In genomic region chrX:20290715-20291114, GRCm38 (mm10) we compare ENCODE assay signal across 9 mouse cellular contexts. TPM values are rescaled to one million over a fixed set of nuclear protein-coding genes. Genes with fewer than 3 reads are reported as not detected.
A peak's percentile ranks its signal among the peaks of the same experiment; 100 is the strongest.
DNase-seq lines count a peak whose midpoint lies in the region; ATAC-seq lines count a peak whose summit lies in the region.
"Had no signal": no experiment of that assay in that cellular context is flagged by ENCODE, and none has a peak within 500 bp of the region (broad histone marks: within the 10 kb centered on the region; RNA-seq: fewer than 3 reads in every experiment).

No protein-coding gene starts in this region.

- WGBS in heart, embryonic 12.5 days = 16% methylated on average over 5 of the region's 5 CpGs
- WGBS in intestine, embryonic 15.5 days = 31% methylated on average over 5 of the region's 5 CpGs
- WGBS in neural tube, embryonic 12.5 days = 20% methylated on average over 5 of the region's 5 CpGs

- no peak overlapping the region for H3K27ac ChIP-seq in heart, embryonic 12.5 days (ENCODE audit: poor library complexity, severe bottlenecking)
- H3K27ac ChIP-seq in intestine, embryonic 15.5 days = no peak overlapping the region
- no peak overlapping the region for H3K27ac ChIP-seq in neural tube, embryonic 12.5 days

- no peak for ATAC-seq in heart, embryonic 12.5 days (ENCODE audit: insufficient number of reproducible peaks, low FRiP score)
- ATAC-seq in intestine, embryonic 15.5 days = no peak; the same call in 1 of the 2 replicates
- peak; percentile 14; the same call in 1 of the 2 replicates for ATAC-seq in neural tube, embryonic 12.5 days (ENCODE audit: low FRiP score, low read depth)
- ATAC-seq in erythroblast, adult 5-6 weeks (replicated peaks; ENCODE audit: low FRiP score, poor library complexity, severe bottlenecking) = no peak

- DNase-seq in heart, postnatal 25 days (ENCODE audit: low spot score) = no peak
- DNase-seq in B cell, adult 2 months = peak; percentile 50 to 63
- DNase-seq in cerebellum, postnatal 36 days = peak; percentile 5 to 13
- DNase-seq in right cerebral cortex, adult 18-20 months = no peak

- no peaks in the 10 kb centered on the region for H3K4me1 ChIP-seq in heart, embryonic 12.5 days (replicated peaks)
- no peaks in the 10 kb centered on the region for H3K4me1 ChIP-seq in intestine, embryonic 15.5 days (replicated peaks)
- H3K4me1 ChIP-seq in neural tube, embryonic 12.5 days = no peaks in the 10 kb centered on the region

- intact Hi-C loops in heart, postnatal 25 days (cut with DNase I) = no loop called here

- H3K9me3 ChIP-seq in heart, embryonic 12.5 days (replicated peaks) = no peaks in the 10 kb centered on the region
- H3K9me3 ChIP-seq in intestine, embryonic 15.5 days = no peaks in the 10 kb centered on the region
- H3K9me3 ChIP-seq in neural tube, embryonic 12.5 days = no peaks in the 10 kb centered on the region

- no peaks in the 10 kb centered on the region for H3K36me3 ChIP-seq in heart, embryonic 12.5 days
- H3K36me3 ChIP-seq in intestine, embryonic 15.5 days = no peaks in the 10 kb centered on the region
- no peaks in the 10 kb centered on the region for H3K36me3 ChIP-seq in neural tube, embryonic 12.5 days

- H3K27me3 ChIP-seq in heart, embryonic 12.5 days (replicated peaks) = peaks cover 5% of the 10 kb centered on the region; the same call in 1 of the 2 replicates
- H3K27me3 ChIP-seq in intestine, embryonic 15.5 days (replicated peaks) = 0 out of 2 replicates have a peak, but pooled peaks cover 3% of the 10 kb centered on the region
- H3K27me3 ChIP-seq in neural tube, embryonic 12.5 days (replicated peaks) = no peaks in the 10 kb centered on the region

- peak overlapping the region; percentile 74 for H3K9ac ChIP-seq in heart, embryonic 12.5 days
- H3K9ac ChIP-seq in intestine, embryonic 15.5 days = no peak overlapping the region
- H3K9ac ChIP-seq in neural tube, embryonic 12.5 days = peak overlapping the region; percentile 55; the same call in 1 of the 2 replicates

- H3K4me2 ChIP-seq in heart, embryonic 12.5 days = peak overlapping the region; percentile 67
- H3K4me2 ChIP-seq in intestine, embryonic 15.5 days (replicated peaks) = peak overlapping the region; percentile 87
- H3K4me2 ChIP-seq in neural tube, embryonic 12.5 days (replicated peaks) = peak overlapping the region; percentile 67

- peak overlapping the region; percentile 65 for H3K4me3 ChIP-seq in heart, embryonic 12.5 days
- peak overlapping the region; percentile 57 for H3K4me3 ChIP-seq in intestine, embryonic 15.5 days (replicated peaks)
- peak overlapping the region; percentile 56 for H3K4me3 ChIP-seq in neural tube, embryonic 12.5 days

RNA-seq across cellular contexts. Expression of gene Slc9a7, which starts 0.9 kb away (rescaled TPM):
- 6.1 and 7.9 TPM in 2 replicates for polyA plus RNA-seq in heart, embryonic 12.5 days (2016; fragmentation: Nextera tagmentation; extraction: Ambion mirVana)
- total RNA-seq in heart, postnatal 25 days (2021) = 1 to 10 TPM; 3.7 to 6.3 TPM
- 0.63 and 0.85 TPM in 2 replicates for polyA plus RNA-seq in intestine, embryonic 15.5 days (2015; fragmentation: Nextera tagmentation; extraction: Ambion mirVana)
- polyA plus RNA-seq in neural tube, embryonic 12.5 days (2016; fragmentation: Nextera tagmentation; extraction: Ambion mirVana) = 3.4 and 5.0 TPM in 2 replicates
- 4.2 TPM in 1 of 2 replicates, not detected in the other for total RNA-seq in erythroblast, adult 5-6 weeks (2015; ENCODE audit: low replicate concordance)
- total RNA-seq in erythroblast, adult 5-6 weeks (2017; ENCODE audit: low replicate concordance) = 0.98 TPM in 1 of 2 replicates, not detected in the other
- total RNA-seq: MEL had no signal

Comparison
In these comparisons a context has a peak if more than half of its experiments do, and no peak if none do; other contexts are left out.
1. DNase-seq: peak in B cell, adult 2 months (2 of 2) and cerebellum, postnatal 36 days (2 of 2); none in heart, postnatal 25 days (single experiment) and right cerebral cortex, adult 18-20 months (single experiment).
2. Peak in every context shown above with its lines, with median percentiles within 50 percentile points of each other: H3K4me2 ChIP-seq and H3K4me3 ChIP-seq.